ENCODE assay signal across 15 mouse cellular contexts in genomic region chr11:78786013-78786431, GRCm38 (mm10). TPM values are rescaled to one million over a fixed set of nuclear protein-coding genes. Genes with fewer than 3 reads are reported as not detected.
A peak's percentile ranks its signal among the peaks of the same experiment; 100 is the strongest.
DNase-seq lines count a peak whose midpoint lies in the region; ATAC-seq lines count a peak whose summit lies in the region.
"Had no signal": no experiment of that assay in that cellular context is flagged by ENCODE, and none has a peak within 500 bp of the region (broad histone marks: within the 10 kb centered on the region; RNA-seq: fewer than 3 reads in every experiment).

No protein-coding gene starts in this region.

- H3K27me3 ChIP-seq in heart, embryonic 10.5 days (ENCODE audit: insufficient read depth, poor library complexity, severe bottlenecking), result no peaks in the 10 kb centered on the region
- 0 out of 2 replicates have a peak, but pooled peaks cover 3% of the 10 kb centered on the region for H3K27me3 ChIP-seq in forebrain, embryonic 12.5 days
- H3K27me3 ChIP-seq in intestine, embryonic 16.5 days (replicated peaks; ENCODE audit: control insufficient read depth, insufficient read depth, low read length), result no peaks in the 10 kb centered on the region

- no peaks in the 10 kb centered on the region for H3K9me3 ChIP-seq in heart, embryonic 10.5 days
- no peaks in the 10 kb centered on the region for H3K9me3 ChIP-seq in forebrain, embryonic 12.5 days
- H3K9me3 ChIP-seq in intestine, embryonic 16.5 days (ENCODE audit: control insufficient read depth, low read length), result no peaks in the 10 kb centered on the region

- no peak overlapping the region for H3K27ac ChIP-seq in heart, embryonic 10.5 days
- H3K27ac ChIP-seq in forebrain, embryonic 12.5 days, result peak overlapping the region; percentile 75
- no peak overlapping the region for H3K27ac ChIP-seq in intestine, embryonic 16.5 days (ENCODE audit: low read length)
- H3K27ac ChIP-seq: liver, embryonic 14.5 days had no signal

- peaks cover 41% of the 10 kb centered on the region for H3K4me1 ChIP-seq in heart, embryonic 10.5 days
- peaks cover 55% of the 10 kb centered on the region for H3K4me1 ChIP-seq in forebrain, embryonic 12.5 days
- H3K4me1 ChIP-seq in intestine, embryonic 16.5 days (ENCODE audit: control insufficient read depth, insufficient read depth, low read length), result no peaks in the 10 kb centered on the region

- H3K4me2 ChIP-seq in forebrain, embryonic 12.5 days, result peak overlapping the region; percentile 5; the same call in 1 of the 2 replicates
- no peak overlapping the region for H3K4me2 ChIP-seq in intestine, embryonic 16.5 days (ENCODE audit: low read depth, low read length)

- H3K9ac ChIP-seq in forebrain, embryonic 12.5 days, result no peak overlapping the region
- H3K9ac ChIP-seq in intestine, embryonic 16.5 days (ENCODE audit: low read depth, low read length), result no peak overlapping the region
- H3K9ac ChIP-seq: liver, embryonic 14.5 days had no signal

- ATAC-seq in forebrain, embryonic 12.5 days (ENCODE audit: low FRiP score), result peak; percentile 77
- ATAC-seq in activated CD4-positive, CD25-positive, alpha-beta regulatory T cell, adult 4 months, result no peak
- ATAC-seq in intestine, embryonic 16.5 days, result no peak

- peak; percentile 77 for DNase-seq in heart, embryonic 10.5 days (ENCODE audit: low spot score)
- DNase-seq in heart, postnatal 4 days, result no peak
- DNase-seq in MN1 (ENCODE audit: low spot score), result peak; percentile 25
- peak; percentile 63 for DNase-seq in mesoderm, embryonic 11.5 days (ENCODE audit: low read depth, low spot score)
- no peak for DNase-seq in spleen, postnatal 36 days (ENCODE audit: low spot score in 2 of 2)
- DNase-seq: adrenal gland, postnatal 36 days; cerebellum, adult 8-10 months; kidney, adult 8-10 months; lung, postnatal 4 days; right cerebral cortex, postnatal 25 days; thymus, postnatal 4 days had no signal

- H3K4me3 ChIP-seq in heart, embryonic 10.5 days, result no peak overlapping the region
- no peak overlapping the region for H3K4me3 ChIP-seq in forebrain, embryonic 12.5 days (replicated peaks)
- no peak overlapping the region for H3K4me3 ChIP-seq in intestine, embryonic 16.5 days (ENCODE audit: low read length)

- WGBS in heart, embryonic 10.5 days, result 10% methylated on average over 7 of the region's 7 CpGs
- WGBS in forebrain, embryonic 12.5 days, result 7% methylated on average over 7 of the region's 7 CpGs
- WGBS in intestine, embryonic 16.5 days, result 38% methylated on average over 7 of the region's 7 CpGs

- H3K36me3 ChIP-seq in heart, embryonic 10.5 days, result no peaks in the 10 kb centered on the region
- H3K36me3 ChIP-seq in forebrain, embryonic 12.5 days (replicated peaks), result no peaks in the 10 kb centered on the region
- H3K36me3 ChIP-seq in intestine, embryonic 16.5 days (ENCODE audit: control insufficient read depth, insufficient read depth, low read length), result no peaks in the 10 kb centered on the region

RNA-seq across cellular contexts. Expression of gene Ccnq, which starts 34.5 kb away (rescaled TPM):
- 33.1 and 35.4 TPM in 2 replicates for polyA plus RNA-seq in heart, embryonic 10.5 days (2016; fragmentation: Nextera tagmentation; extraction: Ambion mirVana)
- 10 to 100 TPM; 22.2 to 22.3 TPM for total RNA-seq in heart, postnatal 4 days (2021)
- 36.5 and 40.3 TPM in 2 replicates for polyA plus RNA-seq in forebrain, embryonic 12.5 days (2016; fragmentation: Nextera tagmentation; extraction: Ambion mirVana)
- 10 to 100 TPM; 38.4 to 46.6 TPM for polyA plus RNA-seq in activated CD4-positive, CD25-positive, alpha-beta regulatory T cell, adult 4 months (2017; shearing (Covaris generic))
- 35.9 and 38.5 TPM in 2 replicates for polyA plus RNA-seq in intestine, embryonic 16.5 days (2015; fragmentation: Nextera tagmentation; extraction: Ambion mirVana)

RNA-seq across cellular contexts. Expression of gene Lyrm9, which starts 40.4 kb away (rescaled TPM):
- polyA plus RNA-seq in heart, embryonic 10.5 days (2016; fragmentation: Nextera tagmentation; extraction: Ambion mirVana), result 25.9 and 36.8 TPM in 2 replicates
- total RNA-seq in heart, postnatal 4 days (2021), result 10 to 100 TPM; 33.0 to 34.3 TPM
- polyA plus RNA-seq in forebrain, embryonic 12.5 days (2016; fragmentation: Nextera tagmentation; extraction: Ambion mirVana), result 24.8 and 26.0 TPM in 2 replicates
- polyA plus RNA-seq in activated CD4-positive, CD25-positive, alpha-beta regulatory T cell, adult 4 months (2017; shearing (Covaris generic)), result 10 to 100 TPM; 26.4 to 33.4 TPM
- 20.7 and 21.9 TPM in 2 replicates for polyA plus RNA-seq in intestine, embryonic 16.5 days (2015; fragmentation: Nextera tagmentation; extraction: Ambion mirVana)

Comparison
In these comparisons a context has a peak if more than half of its experiments do, and no peak if none do; other contexts are left out.
1. DNase-seq: peak in heart, embryonic 10.5 days (single experiment), MN1 (single experiment) and mesoderm, embryonic 11.5 days (single experiment); none in heart, postnatal 4 days (single experiment) and spleen, postnatal 36 days (0 of 2).